ENCODE assay signal across 10 mouse cellular contexts in the genomic region with DNA sequence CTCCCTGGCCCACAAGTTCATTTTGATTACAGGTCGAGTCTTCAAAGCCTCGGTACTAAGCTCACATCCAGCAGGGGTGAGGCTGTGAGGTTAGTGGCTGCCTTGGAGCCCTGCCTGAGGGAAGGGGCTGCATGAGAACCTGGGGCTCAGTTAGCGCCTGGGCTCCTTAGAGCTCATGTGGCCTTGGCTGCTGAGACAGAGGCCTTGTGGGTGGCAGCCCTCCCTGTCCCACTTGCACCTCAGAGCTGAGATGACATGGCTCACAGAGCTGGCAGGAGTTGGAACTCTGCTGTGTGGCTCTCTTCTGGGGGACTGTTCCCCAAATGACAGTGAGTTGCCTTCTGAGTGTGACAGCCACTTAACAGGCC. TPM values are rescaled to one million over a fixed set of nuclear protein-coding genes. Genes with fewer than 3 reads are reported as not detected.
DNase-seq lines count a peak whose midpoint lies in the region; ATAC-seq and TF ChIP-seq lines count a peak whose summit lies in the region.
"Had no signal": no experiment of that assay in that cellular context is flagged by ENCODE, and none has a peak within 500 bp of the region (broad histone marks: within the 10 kb centered on the region; RNA-seq: fewer than 3 reads in every experiment).

No protein-coding gene starts in this region.

- H3K4me3 ChIP-seq in heart, embryonic 16.5 days (ENCODE audit: low read length) = no peak overlapping the region
- no peak overlapping the region for H3K4me3 ChIP-seq in forebrain, postnatal 0 days (ENCODE audit: low read depth, low read length)
- no peak overlapping the region for H3K4me3 ChIP-seq in midbrain, embryonic 13.5 days (replicated peaks)
- H3K4me3 ChIP-seq: liver, embryonic 15.5 days had no signal

- intact Hi-C loops in heart, postnatal 25 days (cut with DNase I) = no loop called here

- no peak for ATAC-seq in heart, embryonic 16.5 days (replicated peaks; ENCODE audit: extremely low read depth, insufficient read depth, low FRiP score)
- ATAC-seq in forebrain, postnatal 0 days = peak; percentile 23
- peak; percentile 19; the same call in 1 of the 2 replicates for ATAC-seq in midbrain, embryonic 13.5 days

- 48% methylated on average over 3 of the region's 3 CpGs for WGBS in heart, embryonic 16.5 days
- 37% methylated on average over 3 of the region's 3 CpGs for WGBS in forebrain, postnatal 0 days
- WGBS in midbrain, embryonic 13.5 days = 50% methylated on average over 3 of the region's 3 CpGs

- H3K27ac ChIP-seq in heart, embryonic 16.5 days (ENCODE audit: low read length) = peak overlapping the region; percentile 23; the same call in 1 of the 2 replicates
- peak overlapping the region; percentile 62 for H3K27ac ChIP-seq in forebrain, postnatal 0 days (ENCODE audit: low read depth, low read length)
- peak overlapping the region; percentile 73 for H3K27ac ChIP-seq in midbrain, embryonic 13.5 days
- H3K27ac ChIP-seq: liver, embryonic 15.5 days had no signal

- H3K36me3 ChIP-seq in heart, embryonic 16.5 days (ENCODE audit: control insufficient read depth, insufficient read depth) = peaks cover 9% of the 10 kb centered on the region; the same call in 1 of the 2 replicates
- peaks cover 4% of the 10 kb centered on the region; the same call in 1 of the 2 replicates for H3K36me3 ChIP-seq in forebrain, postnatal 0 days (ENCODE audit: insufficient read depth)
- H3K36me3 ChIP-seq in midbrain, embryonic 13.5 days = peaks cover 11% of the 10 kb centered on the region

- no peak for TF ChIP-seq CTCF in forebrain, postnatal 0 days (IDR thresholded peaks at IDR 0.05; ENCODE audit: low read depth)

- H3K4me2 ChIP-seq in heart, embryonic 16.5 days (ENCODE audit: low read depth, low read length) = no peak overlapping the region
- no peak overlapping the region for H3K4me2 ChIP-seq in forebrain, postnatal 0 days (ENCODE audit: low read depth)
- H3K4me2 ChIP-seq in midbrain, embryonic 13.5 days (replicated peaks) = no peak overlapping the region

- DNase-seq in heart, postnatal 25 days (ENCODE audit: low spot score) = no peak
- DNase-seq in adrenal gland, adult 8-10 months = peak; percentile 31
- no peak for DNase-seq in forebrain, postnatal 0 days
- DNase-seq in urinary bladder, postnatal 10 days (ENCODE audit: low spot score) = no peak
- DNase-seq in thymus, postnatal 14 days = no peak
- no peak for DNase-seq in heart, adult 18-20 months
- DNase-seq: kidney, adult 9 months had no signal

- peaks cover 18% of the 10 kb centered on the region for H3K4me1 ChIP-seq in heart, embryonic 16.5 days (ENCODE audit: control insufficient read depth, insufficient read depth, low read length)
- H3K4me1 ChIP-seq in forebrain, postnatal 0 days (ENCODE audit: insufficient read depth) = 0 out of 2 replicates have a peak, but pooled peaks cover 10% of the 10 kb centered on the region
- H3K4me1 ChIP-seq in midbrain, embryonic 13.5 days (replicated peaks) = peaks cover 24% of the 10 kb centered on the region

- no peaks in the 10 kb centered on the region for H3K27me3 ChIP-seq in heart, embryonic 16.5 days (ENCODE audit: control insufficient read depth, insufficient read depth, low read length)
- H3K27me3 ChIP-seq in forebrain, postnatal 0 days (ENCODE audit: insufficient read depth, low read length) = no peaks in the 10 kb centered on the region
- no peaks in the 10 kb centered on the region for H3K27me3 ChIP-seq in midbrain, embryonic 13.5 days
- H3K27me3 ChIP-seq: liver, embryonic 15.5 days had no signal

- H3K9me3 ChIP-seq in heart, embryonic 16.5 days (replicated peaks; ENCODE audit: control insufficient read depth, low read length) = no peaks in the 10 kb centered on the region
- no peaks in the 10 kb centered on the region for H3K9me3 ChIP-seq in forebrain, postnatal 0 days (ENCODE audit: low read length)
- no peaks in the 10 kb centered on the region for H3K9me3 ChIP-seq in midbrain, embryonic 13.5 days
- H3K9me3 ChIP-seq: liver, embryonic 15.5 days had no signal

- H3K9ac ChIP-seq in heart, embryonic 16.5 days (ENCODE audit: low read length) = no peak overlapping the region
- H3K9ac ChIP-seq in forebrain, postnatal 0 days = no peak overlapping the region
- 0 out of 2 replicates have a peak overlapping the region, but pooled peaks have one; percentile 40 for H3K9ac ChIP-seq in midbrain, embryonic 13.5 days (replicated peaks)
- H3K9ac ChIP-seq: liver, embryonic 15.5 days had no signal

RNA-seq across cellular contexts. Expression of gene Ccm2, which starts 22.7 kb away (rescaled TPM):
- polyA plus RNA-seq in heart, embryonic 16.5 days (2015; fragmentation: Nextera tagmentation; extraction: Ambion mirVana) = 58.7 TPM in 2 replicates
- total RNA-seq in heart, postnatal 25 days (2021) = 10 to 100 TPM; 23.9 to 24.3 TPM
- 10 to 100 TPM; 35.8 to 40.8 (median 40.5) TPM for total RNA-seq in adrenal gland, adult 8-10 months (2022)
- total RNA-seq in forebrain, postnatal 0 days (2014; rRNA removed) = 58.9 and 65.6 TPM in 2 replicates
- polyA plus RNA-seq in forebrain, postnatal 0 days (2015; fragmentation: Nextera tagmentation; extraction: Ambion mirVana) = 84.0 and 84.7 TPM in 2 replicates
- polyA plus RNA-seq in midbrain, embryonic 13.5 days (2015; fragmentation: Nextera tagmentation; extraction: Ambion mirVana) = 82.4 and 87.8 TPM in 2 replicates
- total RNA-seq in heart, adult 18-20 months (2021) = 10 to 100 TPM; 24.7 to 26.0 TPM

RNA-seq across cellular contexts. Expression of gene Nacad, which starts 36.5 kb away (rescaled TPM):
- 1.0 and 1.1 TPM in 2 replicates for polyA plus RNA-seq in heart, embryonic 16.5 days (2015; fragmentation: Nextera tagmentation; extraction: Ambion mirVana)
- total RNA-seq in heart, postnatal 25 days (2021) = 1 to 10 TPM in 1 of 2 experiments, under 1 TPM in 1; 0.49 to 1.1 TPM
- total RNA-seq in adrenal gland, adult 8-10 months (2022) = 1 to 10 TPM; 1.2 to 2.8 (median 1.8) TPM
- 69.4 and 75.6 TPM in 2 replicates for total RNA-seq in forebrain, postnatal 0 days (2014; rRNA removed)
- polyA plus RNA-seq in forebrain, postnatal 0 days (2015; fragmentation: Nextera tagmentation; extraction: Ambion mirVana) = 46.4 and 61.3 TPM in 2 replicates
- polyA plus RNA-seq in midbrain, embryonic 13.5 days (2015; fragmentation: Nextera tagmentation; extraction: Ambion mirVana) = 96.9 and 101 TPM in 2 replicates
- 1 to 10 TPM in 1 of 2 experiments, under 1 TPM in 1; 0.62 to 1.2 TPM for total RNA-seq in heart, adult 18-20 months (2021)

RNA-seq across cellular contexts. Expression of gene Myo1g, which starts 48.6 kb away (rescaled TPM):
- polyA plus RNA-seq in heart, embryonic 16.5 days (2015; fragmentation: Nextera tagmentation; extraction: Ambion mirVana) = 3.4 and 6.8 TPM in 2 replicates
- 1 to 10 TPM; 1.5 to 2.4 TPM for total RNA-seq in heart, postnatal 25 days (2021)
- total RNA-seq in adrenal gland, adult 8-10 months (2022) = 1 to 10 TPM; 2.1 to 4.8 (median 3.4) TPM
- 0.23 and 0.90 TPM in 2 replicates for total RNA-seq in forebrain, postnatal 0 days (2014; rRNA removed)
- polyA plus RNA-seq in forebrain, postnatal 0 days (2015; fragmentation: Nextera tagmentation; extraction: Ambion mirVana) = 0.24 and 0.75 TPM in 2 replicates
- polyA plus RNA-seq in midbrain, embryonic 13.5 days (2015; fragmentation: Nextera tagmentation; extraction: Ambion mirVana) = 0.27 and 0.32 TPM in 2 replicates
- 1 to 10 TPM; 1.6 to 2.9 TPM for total RNA-seq in heart, adult 18-20 months (2021)

RNA-seq across cellular contexts. Expression of gene Tbrg4, which starts 56.5 kb away (rescaled TPM):
- 49.8 and 51.0 TPM in 2 replicates for polyA plus RNA-seq in heart, embryonic 16.5 days (2015; fragmentation: Nextera tagmentation; extraction: Ambion mirVana)
- 100 to 1,000 TPM in 1 of 2 experiments, 10 to 100 TPM in 1; 98.2 to 109 TPM for total RNA-seq in heart, postnatal 25 days (2021)
- total RNA-seq in adrenal gland, adult 8-10 months (2022) = 10 to 100 TPM; 49.3 to 68.1 (median 60.4) TPM
- 32.2 and 41.9 TPM in 2 replicates for total RNA-seq in forebrain, postnatal 0 days (2014; rRNA removed)
- polyA plus RNA-seq in forebrain, postnatal 0 days (2015; fragmentation: Nextera tagmentation; extraction: Ambion mirVana) = 30.9 and 31.6 TPM in 2 replicates
- polyA plus RNA-seq in midbrain, embryonic 13.5 days (2015; fragmentation: Nextera tagmentation; extraction: Ambion mirVana) = 34.6 and 35.5 TPM in 2 replicates
- 100 to 1,000 TPM; 103 to 107 TPM for total RNA-seq in heart, adult 18-20 months (2021)

Comparison
In these comparisons a context has a peak if more than half of its experiments do, and no peak if none do; other contexts are left out.
1. H3K27ac ChIP-seq: peak in every context shown above with its lines; median percentile 73 in midbrain, embryonic 13.5 days; 62 in forebrain, postnatal 0 days; 23 in heart, embryonic 16.5 days.
2. RNA of gene Nacad, which starts 36.5 kb away (total RNA-seq): 69.4 to 75.6 TPM in forebrain, postnatal 0 days; 1.2 to 2.8 TPM in adrenal gland, adult 8-10 months, 0.62 to 1.2 TPM in heart, adult 18-20 months and 0.49 to 1.1 TPM in heart, postnatal 25 days; every median in the first group is over 10 times any median in the second.